Mouse (Mus musculus) cerebellum, adult 8-10 months (tissue): Measurements from ENCODE around the gene Olfr117.
"Not testable (repeated sequence)": the region's sequence is repeated elsewhere in the genome, so short reads cannot be mapped to it uniquely, and the experiment has no call there.

Source experiments
- DNase-seq: peaks from one replicate; pipeline ENCODE4 v3.0.0; 2022

The Olfr117 gene

GRCm38 (mm10) chr17:37663682-37664081 is at the start of gene Olfr117:
Gene Olfr117 (minus strand): TSS chr17:37663782.
- no peak for DNase-seq

- not testable (repeated sequence) for DNase-seq
These were observed 32.7 kb upstream of the Olfr117 start, which contains the start of gene Olfr119 for GRCm38 (mm10) chr17:37696264-37696663. Gene Olfr119 (plus strand): TSS chr17:37696564.

- DNase-seq = no peak
These were observed 3.1 kb upstream of the Olfr117 start, which contains the start of gene Olfr118 for GRCm38 (mm10) chr17:37666688-37667087. Gene Olfr118 (plus strand): TSS chr17:37666988.

GRCm38 (mm10) chr17:37627009-37627408 is 36.6 kb downstream of the Olfr117 start, which contains the start of the genes Olfr115 and Olfr116:
Gene Olfr115 (minus strand): TSS chr17:37627109.
Gene Olfr116 (minus strand): TSS chr17:37627199.
- no peak for DNase-seq
